ENCODE assay signal across 9 mouse cellular contexts in genomic region chr5:33737903-33738321, GRCm38 (mm10). TPM values are rescaled to one million over a fixed set of nuclear protein-coding genes. Genes with fewer than 3 reads are reported as not detected.
DNase-seq lines count a peak whose midpoint lies in the region; ATAC-seq lines count a peak whose summit lies in the region.
"Had no signal": no experiment of that assay in that cellular context is flagged by ENCODE, and none has a peak within 500 bp of the region (broad histone marks: within the 10 kb centered on the region; RNA-seq: fewer than 3 reads in every experiment).

No protein-coding gene starts in this region.

- H3K36me3 ChIP-seq in embryonic facial prominence, embryonic 14.5 days (ENCODE audit: control insufficient read depth, insufficient read depth, low read length): peaks cover 37% of the 10 kb centered on the region

- no peak overlapping the region for H3K4me2 ChIP-seq in embryonic facial prominence, embryonic 14.5 days (ENCODE audit: low read depth, low read length)
- H3K4me2 ChIP-seq: liver, embryonic 15.5 days had no signal

- H3K27me3 ChIP-seq in embryonic facial prominence, embryonic 14.5 days (replicated peaks; ENCODE audit: control insufficient read depth, insufficient read depth, low read length): no peaks in the 10 kb centered on the region
- H3K27me3 ChIP-seq: liver, embryonic 15.5 days had no signal

- no peak overlapping the region for H3K4me3 ChIP-seq in embryonic facial prominence, embryonic 14.5 days (ENCODE audit: low read depth, low read length)
- H3K4me3 ChIP-seq: liver, embryonic 15.5 days had no signal

- no peak for ATAC-seq in CD4-positive, CD25-positive, alpha-beta regulatory T cell, adult 4 months
- ATAC-seq in embryonic facial prominence, embryonic 14.5 days (ENCODE audit: low read depth): peak; percentile 20; the same call in 1 of the 2 replicates

- WGBS in embryonic facial prominence, embryonic 14.5 days: 23% methylated on average over 7 of the region's 7 CpGs

- H3K4me1 ChIP-seq in embryonic facial prominence, embryonic 14.5 days (ENCODE audit: control insufficient read depth, insufficient read depth, low read length): no peaks in the 10 kb centered on the region
- H3K4me1 ChIP-seq: liver, embryonic 15.5 days had no signal

- no peak overlapping the region for H3K9ac ChIP-seq in embryonic facial prominence, embryonic 14.5 days (ENCODE audit: low read depth, low read length)
- H3K9ac ChIP-seq: liver, embryonic 15.5 days had no signal

- peak; percentile 70 for DNase-seq in CD4-positive, CD25-positive, alpha-beta regulatory T cell, adult 2 months (ENCODE audit: low read depth, low spot score)
- peak; percentile 75 to 82 for DNase-seq in adrenal gland, postnatal 36 days
- peak; percentile 74 for DNase-seq in embryonic facial prominence, embryonic 14.5 days (ENCODE audit: low spot score)
- peak; percentile 85 for DNase-seq in heart, postnatal 4 days
- peak; percentile 53 for DNase-seq in layer of hippocampus, adult 9-10 months (ENCODE audit: low spot score)
- peak; percentile 75 for DNase-seq in lung, postnatal 25 days (ENCODE audit: low spot score)
- DNase-seq in skeletal muscle tissue, adult 2 months (ENCODE audit: low read depth, low spot score): peak; percentile 35

- no peaks in the 10 kb centered on the region for H3K9me3 ChIP-seq in embryonic facial prominence, embryonic 14.5 days (ENCODE audit: control insufficient read depth, low read length)
- H3K9me3 ChIP-seq: liver, embryonic 15.5 days had no signal

- no peak overlapping the region for H3K27ac ChIP-seq in embryonic facial prominence, embryonic 14.5 days (replicated peaks; ENCODE audit: low read depth, low read length)
- H3K27ac ChIP-seq: liver, embryonic 15.5 days had no signal

RNA-seq across cellular contexts. Expression of gene Fgfr3, which starts 16.4 kb away (rescaled TPM):
- not detected for polyA plus RNA-seq in CD4-positive, CD25-positive, alpha-beta regulatory T cell, adult 4 months (2017; shearing (Covaris generic))
- total RNA-seq in adrenal gland, postnatal 36 days (2021): 1 to 10 TPM; 2.4 to 3.8 TPM
- 23.1 and 26.0 TPM in 2 replicates for polyA plus RNA-seq in embryonic facial prominence, embryonic 14.5 days (2014; fragmentation: Nextera tagmentation; extraction: Ambion mirVana)
- total RNA-seq in heart, postnatal 4 days (2021): 10 to 100 TPM in 1 of 2 experiments, 1 to 10 TPM in 1; 8.6 to 10.5 TPM

RNA-seq across cellular contexts. Expression of gene Letm1, which starts 44.7 kb away (rescaled TPM):
- polyA plus RNA-seq in CD4-positive, CD25-positive, alpha-beta regulatory T cell, adult 4 months (2017; shearing (Covaris generic)): 10 to 100 TPM; 15.9 to 17.5 TPM
- total RNA-seq in adrenal gland, postnatal 36 days (2021): 100 to 1,000 TPM; 132 to 134 TPM
- 39.3 and 39.5 TPM in 2 replicates for polyA plus RNA-seq in embryonic facial prominence, embryonic 14.5 days (2014; fragmentation: Nextera tagmentation; extraction: Ambion mirVana)
- 100 to 1,000 TPM; 101 to 103 TPM for total RNA-seq in heart, postnatal 4 days (2021)

Comparison
In these comparisons a context has a peak if more than half of its experiments do, and no peak if none do; other contexts are left out.
1. DNase-seq: peak in every context shown above with its lines; median percentile 85 in heart, postnatal 4 days; 78 in adrenal gland, postnatal 36 days; 75 in lung, postnatal 25 days; 74 in embryonic facial prominence, embryonic 14.5 days; 70 in CD4-positive, CD25-positive, alpha-beta regulatory T cell, adult 2 months; 53 in layer of hippocampus, adult 9-10 months; 35 in skeletal muscle tissue, adult 2 months.